Mouse (Mus musculus) ovary, postnatal 36 days (tissue): ENCODE data around the gene Gm3012.
"Not testable (repeated sequence)": the region's sequence is repeated elsewhere in the genome, so short reads cannot be mapped to it uniquely, and the experiment has no call there.

Experiments used
- DNase-seq: peaks from one replicate; pipeline ENCODE4 v3.0.0; 2022; ENCODE audit warnings: low spot score, mixed read lengths

Gm3012 gene

GRCm38 (mm10) chr14:3634212-3634611 is at the start of gene Gm3012:
Gene Gm3012 (plus strand): TSS chr14:3634512.
- DNase-seq, result not testable (repeated sequence)

GRCm38 (mm10) chr14:3651730-3652129 is 17.4 kb downstream of the Gm3012 start, which contains the start of gene Gm3020:
Gene Gm3020 (plus strand): TSS chr14:3652030.
- DNase-seq, result not testable (repeated sequence)

GRCm38 (mm10) chr14:3688483-3688882 is 54.2 kb downstream of the Gm3012 start, which contains the start of gene Gm3043:
Gene Gm3043 (plus strand): TSS chr14:3688783.
- DNase-seq, result not testable (repeated sequence)
